Mouse (Mus musculus): ENCODE measurements around the gene Ap5z1. TPM values are rescaled to one million over a fixed set of nuclear protein-coding genes. Genes with fewer than 3 reads are reported as not detected.

Ap5z1 gene
- polyA plus RNA-seq, 1 experiment from 2014 or later = 12.0 TPM

- Histone ChIP-seq H3K9me3 (no peaks in the 10 kb centered on the region), H3K4me2 (replicated peaks) (peak overlapping the region; percentile 12; the same call in 1 of the 2 replicates), H3K36me3 (no peaks in the 10 kb centered on the region), H3K9ac (no peak overlapping the region), H3K4me3 (replicated peaks) (no peak overlapping the region), H3K27ac (peak overlapping the region; percentile 18), H3K27me3 (replicated peaks) (no peaks in the 10 kb centered on the region), H3K4me1 (replicated peaks) (peaks cover 9% of the 10 kb centered on the region; the same call in 1 of the 2 replicates)
- WGBS = 26% methylated on average over 15 of the region's 15 CpGs
- ATAC-seq = peak; percentile 31; the same call in 1 of the 2 replicates
Observed at GRCm38 (mm10) chr5:142509141-142510060, 45.7 kb downstream of the Ap5z1 start.

- H3K4me2 ChIP-seq (replicated peaks) = no peak overlapping the region
- ATAC-seq = no peak
- no peaks in the 10 kb centered on the region for H3K36me3 ChIP-seq
- no peak overlapping the region for H3K4me3 ChIP-seq (replicated peaks)
- H3K9me3 ChIP-seq = no peaks in the 10 kb centered on the region
- H3K27ac ChIP-seq = no peak overlapping the region
- H3K9ac ChIP-seq = no peak overlapping the region
- no peaks in the 10 kb centered on the region for H3K27me3 ChIP-seq (replicated peaks)
- 65% methylated on average over 7 of the region's 7 CpGs for WGBS
- H3K4me1 ChIP-seq (replicated peaks) = peaks cover 9% of the 10 kb centered on the region; the same call in 1 of the 2 replicates
Observed at GRCm38 (mm10) chr5:142510061-142510414, 46.3 kb downstream of the Ap5z1 start.

DNA sequence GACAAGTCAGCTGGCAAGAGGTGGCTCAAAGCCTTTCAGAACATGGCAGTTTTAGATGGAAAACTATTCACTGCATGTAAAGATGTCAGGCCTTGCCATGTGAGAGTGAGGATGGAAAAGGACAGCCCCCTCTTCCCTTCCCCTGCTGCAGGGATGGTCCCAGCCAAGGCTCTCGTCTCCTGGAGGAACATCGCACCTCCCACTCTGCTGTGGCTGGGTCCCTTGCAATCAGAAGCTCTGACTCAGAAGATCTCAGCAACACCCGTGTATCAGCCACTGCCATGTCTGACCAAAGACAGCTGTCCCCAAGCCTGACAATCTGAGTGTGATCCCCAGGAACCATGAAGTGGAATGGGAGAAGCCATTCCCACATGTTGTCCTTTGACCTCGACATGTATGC is 48.4 kb downstream of the Ap5z1 start:
- Histone ChIP-seq H3K4me3 (replicated peaks) (no peak overlapping the region), H3K27me3 (replicated peaks) (no peaks in the 10 kb centered on the region), H3K9me3 (no peaks in the 10 kb centered on the region), H3K27ac (no peak overlapping the region), H3K36me3 (no peaks in the 10 kb centered on the region), H3K4me1 (replicated peaks) (peaks cover 9% of the 10 kb centered on the region; the same call in 1 of the 2 replicates), H3K9ac (no peak overlapping the region), H3K4me2 (replicated peaks) (no peak overlapping the region)
- ATAC-seq = no peak
- WGBS = 76% methylated on average over 4 of the region's 4 CpGs

- no peak for ATAC-seq
- H3K9me3 ChIP-seq = no peaks in the 10 kb centered on the region
- no peak overlapping the region for H3K4me3 ChIP-seq (replicated peaks)
- 0 out of 2 replicates have a peak overlapping the region, but pooled peaks have one; percentile 9 for H3K27ac ChIP-seq
- no peaks in the 10 kb centered on the region for H3K27me3 ChIP-seq (replicated peaks)
- no peaks in the 10 kb centered on the region for H3K36me3 ChIP-seq
- no peak overlapping the region for H3K4me2 ChIP-seq (replicated peaks)
- no peak overlapping the region for H3K9ac ChIP-seq
- 47% methylated on average over 6 of the region's 6 CpGs for WGBS
- 0 out of 2 replicates have a peak, but pooled peaks cover 4% of the 10 kb centered on the region for H3K4me1 ChIP-seq (replicated peaks)
Observed at GRCm38 (mm10) chr5:142518973-142519372, 55.2 kb downstream of the Ap5z1 start.

- ATAC-seq = no peak
- H3K27me3 ChIP-seq (replicated peaks) = no peaks in the 10 kb centered on the region
- 76% methylated on average over 4 of the region's 4 CpGs for WGBS
- H3K27ac ChIP-seq = no peak overlapping the region
- H3K4me2 ChIP-seq (replicated peaks) = no peak overlapping the region
- no peaks in the 10 kb centered on the region for H3K36me3 ChIP-seq
- H3K4me3 ChIP-seq (replicated peaks) = no peak overlapping the region
- H3K9me3 ChIP-seq = no peaks in the 10 kb centered on the region
- no peak overlapping the region for H3K9ac ChIP-seq
- H3K4me1 ChIP-seq (replicated peaks) = peaks cover 6% of the 10 kb centered on the region; the same call in 1 of the 2 replicates
Observed at GRCm38 (mm10) chr5:142520360-142520759, 56.6 kb downstream of the Ap5z1 start.

- Histone ChIP-seq H3K9me3 (no peaks in the 10 kb centered on the region), H3K4me1 (replicated peaks) (peaks cover 9% of the 10 kb centered on the region; the same call in 1 of the 2 replicates), H3K36me3 (no peaks in the 10 kb centered on the region), H3K27ac (no peak overlapping the region), H3K4me3 (replicated peaks) (no peak overlapping the region), H3K27me3 (replicated peaks) (no peaks in the 10 kb centered on the region), H3K4me2 (replicated peaks) (no peak overlapping the region), H3K9ac (no peak overlapping the region)
- ATAC-seq = no peak
- WGBS = 78% methylated on average over 11 of the region's 11 CpGs
Observed at GRCm38 (mm10) chr5:142521195-142521866, 57.6 kb downstream of the Ap5z1 start.

GRCm38 (mm10) chr5:142524711-142525464 is 61.1 kb downstream of the Ap5z1 start:
- Histone ChIP-seq H3K9me3 (no peaks in the 10 kb centered on the region), H3K27me3 (replicated peaks) (0 out of 2 replicates have a peak, but pooled peaks cover 2% of the 10 kb centered on the region), H3K9ac (no peak overlapping the region), H3K27ac (peak overlapping the region; percentile 76), H3K4me1 (replicated peaks) (peaks cover 5% of the 10 kb centered on the region; the same call in 1 of the 2 replicates), H3K4me2 (replicated peaks) (peak overlapping the region; percentile 19; the same call in 1 of the 2 replicates), H3K4me3 (replicated peaks) (no peak overlapping the region), H3K36me3 (no peaks in the 10 kb centered on the region)
- no peak for ATAC-seq
- WGBS = 51% methylated on average over 8 of the region's 8 CpGs

Other genes with a start within 250 kb of the Ap5z1 start
- gene Foxk1, start 62.4 kb upstream of the Ap5z1 start, polyA plus RNA-seq (2015; fragmentation: Nextera tagmentation; extraction: Ambion mirVana) = 4.3 and 5.3 TPM in 2 replicates
- gene Papolb, start 66.1 kb downstream of the Ap5z1 start, polyA plus RNA-seq (2015; fragmentation: Nextera tagmentation; extraction: Ambion mirVana) = 0.05 and 0.08 TPM in 2 replicates
- 1.8 and 2.5 TPM in 2 replicates for gene Radil, start 87.2 kb downstream of the Ap5z1 start, polyA plus RNA-seq (2015; fragmentation: Nextera tagmentation; extraction: Ambion mirVana)
- gene Mmd2, start 144.9 kb downstream of the Ap5z1 start, polyA plus RNA-seq (2015; fragmentation: Nextera tagmentation; extraction: Ambion mirVana) = 1.7 and 2.0 TPM in 2 replicates
- gene Wipi2, start 163.8 kb downstream of the Ap5z1 start, polyA plus RNA-seq (2015; fragmentation: Nextera tagmentation; extraction: Ambion mirVana) = 37.5 and 37.8 TPM in 2 replicates
- 6.3 and 8.4 TPM in 2 replicates for gene Slc29a4, start 228.6 kb downstream of the Ap5z1 start, polyA plus RNA-seq (2015; fragmentation: Nextera tagmentation; extraction: Ambion mirVana)

Data from intestine, embryonic 15.5 days (tissue).